Mouse (Mus musculus) testis, adult 2 months (tissue): Measurements from ENCODE around the gene Hoxa6. TPM values are rescaled to one million over a fixed set of nuclear protein-coding genes. Genes with fewer than 3 reads are reported as not detected.

ENCODE experiments used
- H3K27ac ChIP-seq: fragments of 200-500 bp; 2 replicates; pipeline ENCODE4 v1.5.1; 2012; ENCODE audit warnings: low read depth, low read length; ENCODE audit not compliant: control insufficient read depth, insufficient read depth
- H3K27me3 ChIP-seq: fragments of 200-500 bp; 2 replicates; pipeline ENCODE4 v1.6.1; 2012; ENCODE audit warnings: mild to moderate bottlenecking, low read length, moderate library complexity; ENCODE audit not compliant: control insufficient read depth, insufficient read depth
- H3K36me3 ChIP-seq: fragments of 200-500 bp; 2 replicates; pipeline ENCODE4 v1.6.1; 2012; ENCODE audit warnings: mild to moderate bottlenecking, low read length; ENCODE audit not compliant: control insufficient read depth, insufficient read depth
- H3K4me1 ChIP-seq: fragments of 200-500 bp; 2 replicates; pipeline ENCODE4 v1.6.1; 2012; ENCODE audit warnings: low read length; ENCODE audit not compliant: control insufficient read depth, insufficient read depth
- H3K4me3 ChIP-seq: fragments of 200-500 bp; 2 replicates; pipeline ENCODE4 v1.5.1; 2012; ENCODE audit warnings: low read depth, mild to moderate bottlenecking, low read length, moderate library complexity, mixed read lengths; ENCODE audit not compliant: control insufficient read depth
- CTCF ChIP-seq: fragments of 200-500 bp; IDR thresholded peaks from 2 replicates; pipeline ENCODE4 v1.5.1; 2012; ENCODE audit warnings: low read depth, mild to moderate bottlenecking, inconsistent platforms, low read length, moderate library complexity; ENCODE audit not compliant: control insufficient read depth, insufficient read depth, insufficient replicate concordance
- POLR2A ChIP-seq: fragments of 200-500 bp; IDR thresholded peaks from 2 replicates; pipeline ENCODE4 v1.6.1; 2012; ENCODE audit warnings: low read depth, mild to moderate bottlenecking, inconsistent platforms, low read length, moderate library complexity; ENCODE audit not compliant: control insufficient read depth
- polyA plus RNA-seq: library from polyadenylated mRNA; depleted of rRNA; stranded (reverse); fragments of >200 nt; gene quantifications from 2 replicates; pipeline ENCODE4 v1.2.3, GENCODE M21; 2012; rRNA removed

The Hoxa6 gene
- polyA plus RNA-seq, 1 experiment, result 0.21 TPM

DNA sequence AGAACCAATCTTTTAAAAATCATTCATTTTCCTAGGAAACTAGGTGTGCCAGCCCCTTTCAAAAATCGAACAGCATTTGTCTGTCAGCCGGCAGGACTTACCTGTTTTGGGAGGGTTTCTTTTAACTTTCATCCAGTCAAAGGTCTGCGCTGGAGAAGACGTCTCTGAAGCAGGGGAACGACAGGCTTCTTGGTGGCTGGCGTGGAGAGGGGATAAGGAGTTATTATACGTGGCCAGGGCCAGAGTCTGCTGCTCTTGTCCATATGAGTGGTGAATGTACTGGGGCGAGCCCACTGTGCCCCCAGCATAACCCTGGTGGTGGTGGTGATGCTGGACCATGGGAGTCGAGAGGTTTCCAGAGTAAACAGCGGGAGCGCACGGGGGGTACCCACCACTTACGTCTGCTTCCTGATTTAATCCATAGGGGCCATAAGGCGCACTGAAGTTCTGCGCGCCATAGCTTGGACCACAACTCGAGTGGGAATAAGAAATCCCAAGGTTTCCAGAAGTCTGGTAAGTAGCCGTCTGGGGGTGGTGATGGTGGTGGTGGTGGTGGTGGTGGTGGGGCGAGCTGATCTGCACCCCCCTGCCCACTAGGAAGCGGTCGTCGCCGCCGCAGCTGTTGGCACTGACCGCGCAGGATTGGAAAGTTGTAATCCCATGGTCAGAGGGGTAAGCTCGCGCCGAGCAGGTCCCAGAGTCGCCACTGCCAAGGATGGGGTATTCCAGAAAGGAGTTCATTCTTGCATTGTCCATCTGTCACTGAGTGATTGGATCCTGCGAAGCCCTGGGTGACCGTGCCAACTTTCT is 50.9 kb downstream of the Hoxa6 start:
- H3K27me3 ChIP-seq, result peaks cover 3% of the 10 kb centered on the region; the same call in 1 of the 2 replicates
- H3K4me1 ChIP-seq, result peaks cover 26% of the 10 kb centered on the region
- no peaks in the 10 kb centered on the region for H3K36me3 ChIP-seq
- H3K27ac ChIP-seq, result no peak overlapping the region
- peak overlapping the region; percentile 69 for H3K4me3 ChIP-seq
- TF ChIP-seq POLR2A, result no peak
- TF ChIP-seq CTCF, result no peak

DNA sequence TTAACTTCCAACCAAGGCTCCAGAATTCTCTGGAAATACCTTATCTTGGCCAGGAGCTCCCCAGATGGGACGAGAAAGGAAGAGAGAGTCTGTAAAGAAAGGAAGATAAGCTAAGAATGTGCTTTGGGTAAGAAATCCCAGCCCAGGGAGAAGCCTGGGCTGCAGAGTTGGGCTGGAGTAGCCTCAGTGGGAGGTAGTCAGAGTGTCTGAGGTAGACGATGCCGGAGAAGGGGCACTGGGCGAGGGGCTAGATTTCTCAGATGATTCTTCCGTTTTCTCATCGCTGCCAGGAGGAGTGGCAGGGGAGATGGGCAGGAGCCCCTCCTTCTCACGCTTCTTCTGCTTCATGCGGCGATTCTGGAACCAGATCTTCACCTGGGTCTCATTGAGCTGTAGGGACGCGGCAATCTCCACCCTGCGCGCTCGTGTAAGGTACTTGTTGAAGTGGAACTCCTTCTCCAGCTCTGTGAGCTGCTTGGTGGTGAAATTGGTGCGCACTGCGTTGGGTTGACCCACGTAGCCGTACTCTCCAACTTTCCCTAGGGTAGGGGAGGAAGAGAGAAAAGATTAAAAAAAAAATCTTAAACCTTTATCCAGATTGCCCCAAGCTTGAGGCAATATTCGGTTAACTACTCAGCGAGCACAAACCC is 51.8 kb downstream of the Hoxa6 start:
- peaks cover 3% of the 10 kb centered on the region; the same call in 1 of the 2 replicates for H3K27me3 ChIP-seq
- TF ChIP-seq POLR2A (no peak), CTCF (no peak)
- H3K4me1 ChIP-seq, result peaks cover 26% of the 10 kb centered on the region
- H3K4me3 ChIP-seq, result no peak overlapping the region
- H3K27ac ChIP-seq, result no peak overlapping the region
- no peaks in the 10 kb centered on the region for H3K36me3 ChIP-seq

Other genes with a start within 250 kb of the Hoxa6 start
- gene Skap2, start 196.2 kb downstream of the Hoxa6 start, polyA plus RNA-seq, result 9.4 and 15.2 TPM in 2 replicates
- 0.07 and 0.14 TPM in 2 replicates for gene Hoxa1, start 50.4 kb downstream of the Hoxa6 start, polyA plus RNA-seq
- 0.07 and 0.08 TPM in 2 replicates for gene Hoxa2, start 43.9 kb downstream of the Hoxa6 start, polyA plus RNA-seq
- not detected in 2 replicates for gene 5730596B20Rik, start 31.2 kb downstream of the Hoxa6 start, polyA plus RNA-seq
- gene Hoxa4, start 17.0 kb downstream of the Hoxa6 start, polyA plus RNA-seq, result 61.2 and 65.3 TPM in 2 replicates
- 0.06 and 0.08 TPM in 2 replicates for gene Hoxa5, start 4.1 kb downstream of the Hoxa6 start, polyA plus RNA-seq
- 5.4 and 5.8 TPM in 2 replicates for gene Hoxa3, start 4.6 kb upstream of the Hoxa6 start, polyA plus RNA-seq
- not detected in 2 replicates for gene Gm28308, start 4.6 kb upstream of the Hoxa6 start, polyA plus RNA-seq
- gene Hoxa7, start 13.1 kb upstream of the Hoxa6 start, polyA plus RNA-seq, result 0.48 and 0.72 TPM in 2 replicates
- 0.52 and 1.9 TPM in 2 replicates for gene Hoxa9, start 22.4 kb upstream of the Hoxa6 start, polyA plus RNA-seq
- 0.19 and 1.6 TPM in 2 replicates for gene Hoxa10, start 32.1 kb upstream of the Hoxa6 start, polyA plus RNA-seq
- gene Hoxa11, start 37.1 kb upstream of the Hoxa6 start, polyA plus RNA-seq, result 0.47 TPM in 1 of 2 replicates, not detected in the other
- not detected in 2 replicates for gene Hoxa13, start 52.2 kb upstream of the Hoxa6 start, polyA plus RNA-seq
- gene Evx1, start 104.8 kb upstream of the Hoxa6 start, polyA plus RNA-seq, result 0.02 and 0.08 TPM in 2 replicates